Mouse (Mus musculus): Measurements from ENCODE around the gene Adal.

GRCm38 (mm10) chr2:121141216-121142035 lies 1.2 kb downstream of the Adal start:
- TF ChIP-seq CTCF (IDR thresholded peaks at IDR 0.05; ENCODE audit: low read depth), result no peak
- no peak for TF ChIP-seq EP300 (IDR thresholded peaks at IDR 0.05; ENCODE audit: low read depth)

Measured in liver, postnatal 0 days (tissue).